ENCODE assay signal across 9 mouse cellular contexts in the genomic region with DNA sequence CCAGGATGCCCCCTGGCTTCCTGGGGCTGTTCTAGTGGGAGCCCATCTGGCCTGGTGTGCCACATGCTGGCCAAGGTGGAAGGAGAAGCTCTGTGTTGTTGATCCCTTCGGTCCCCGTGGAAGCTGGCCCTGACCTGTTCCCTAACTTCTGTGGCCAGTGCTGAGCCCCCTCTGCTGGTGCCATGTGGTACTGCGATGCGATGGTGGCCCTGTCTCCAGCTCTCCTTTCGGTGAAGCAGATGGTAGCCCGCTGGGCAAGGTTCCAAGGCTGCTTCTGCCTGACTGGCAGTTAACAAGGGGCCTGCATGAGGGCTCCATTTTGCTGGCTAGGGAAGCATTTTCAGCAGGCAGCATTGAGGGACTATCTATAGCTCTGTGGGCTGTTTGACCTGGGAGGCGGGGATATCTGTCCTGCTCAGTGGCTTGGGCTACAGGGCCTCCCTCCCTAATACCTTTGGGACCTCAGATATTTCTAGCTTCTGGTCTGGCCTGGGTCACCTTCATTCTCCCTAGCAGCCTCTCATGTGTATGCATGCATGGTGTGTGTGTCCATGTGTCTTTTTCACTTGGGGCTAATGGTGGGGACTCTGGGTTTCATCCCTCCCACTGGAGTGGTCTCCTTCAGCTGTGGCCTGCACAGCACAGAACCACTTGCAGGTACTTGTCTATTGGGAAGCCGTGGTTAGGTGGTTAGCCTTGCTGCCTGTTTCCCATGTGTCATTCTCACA. TPM values are rescaled to one million over a fixed set of nuclear protein-coding genes. Genes with fewer than 3 reads are reported as not detected.
A peak's percentile ranks its signal among the peaks of the same experiment; 100 is the strongest.
DNase-seq lines count a peak whose midpoint lies in the region; ATAC-seq lines count a peak whose summit lies in the region.
"Had no signal": no experiment of that assay in that cellular context is flagged by ENCODE, and none has a peak within 500 bp of the region (broad histone marks: within the 10 kb centered on the region; RNA-seq: fewer than 3 reads in every experiment).

No protein-coding gene starts in this region.

- peaks cover 22 to 45% of the 10 kb centered on the region in 2 experiments for H3K4me1 ChIP-seq in heart, embryonic 14.5 days (ENCODE audit: control insufficient read depth in 2 of 2, insufficient read depth in 2 of 2, low read length in 2 of 2)
- peaks cover 7% of the 10 kb centered on the region; the same call in 1 of the 2 replicates for H3K4me1 ChIP-seq in liver, embryonic 11.5 days (replicated peaks; ENCODE audit: control insufficient read depth, insufficient read depth, low read length)
- H3K4me1 ChIP-seq in stomach, embryonic 14.5 days (ENCODE audit: control insufficient read depth, insufficient read depth, low read length): peaks cover 10% of the 10 kb centered on the region

- H3K9ac ChIP-seq in heart, embryonic 14.5 days (ENCODE audit: low read length): peak overlapping the region; percentile 44; the same call in 1 of the 2 replicates
- no peak overlapping the region; the same call in 1 of the 2 replicates for H3K9ac ChIP-seq in liver, embryonic 11.5 days (ENCODE audit: low read depth, low read length)
- H3K9ac ChIP-seq in stomach, embryonic 14.5 days (replicated peaks; ENCODE audit: low read depth, low read length): no peak overlapping the region

- H3K9me3 ChIP-seq in heart, embryonic 14.5 days (ENCODE audit: control insufficient read depth, low read length): no peaks in the 10 kb centered on the region
- no peaks in the 10 kb centered on the region for H3K9me3 ChIP-seq in liver, embryonic 11.5 days (ENCODE audit: control insufficient read depth, low read length)
- H3K9me3 ChIP-seq in stomach, embryonic 14.5 days (ENCODE audit: control insufficient read depth, low read depth, low read length): no peaks in the 10 kb centered on the region

- H3K4me3 ChIP-seq in heart, embryonic 14.5 days (ENCODE audit: control insufficient read depth in 1 of 2, insufficient read depth in 1 of 2, low read depth in 1 of 2, low read length in 2 of 2): no peak overlapping the region
- H3K4me3 ChIP-seq in liver, embryonic 11.5 days (ENCODE audit: low read depth, low read length): no peak overlapping the region
- no peak overlapping the region for H3K4me3 ChIP-seq in stomach, embryonic 14.5 days (ENCODE audit: low read depth, low read length)
- H3K4me3 ChIP-seq: erythroblast, embryonic 14.5 days had no signal

- peak overlapping the region; percentile 97 to 98 for H3K27ac ChIP-seq in heart, embryonic 14.5 days (replicated peaks in 1 of 2; ENCODE audit: control insufficient read depth in 1 of 2, insufficient read depth in 1 of 2, low read depth in 2 of 2, low read length in 2 of 2)
- peak overlapping the region; percentile 22; the same call in 1 of the 2 replicates for H3K27ac ChIP-seq in liver, embryonic 11.5 days (ENCODE audit: low read depth, low read length)
- H3K27ac ChIP-seq in stomach, embryonic 14.5 days (ENCODE audit: low read length): no peak overlapping the region

- no peaks in the 10 kb centered on the region for H3K27me3 ChIP-seq in heart, embryonic 14.5 days (ENCODE audit: control insufficient read depth, insufficient read depth, low read length)
- H3K27me3 ChIP-seq in liver, embryonic 11.5 days (replicated peaks; ENCODE audit: control insufficient read depth, insufficient read depth, low read length): no peaks in the 10 kb centered on the region
- no peaks in the 10 kb centered on the region for H3K27me3 ChIP-seq in stomach, embryonic 14.5 days (ENCODE audit: control insufficient read depth, insufficient read depth, low read length)

- DNase-seq in CD4-positive, CD25-positive, alpha-beta regulatory T cell, adult 2 months (ENCODE audit: low read depth, low spot score): peak; percentile 88
- DNase-seq in brain, embryonic 18.5 days (ENCODE audit: low read depth, low spot score): peak; percentile 87
- peak; percentile 77 for DNase-seq in fibroblast of lung, adult 2 months (ENCODE audit: low read depth)
- DNase-seq in kidney, postnatal 10 days: peak; percentile 97
- peak; percentile 85 for DNase-seq in liver, embryonic 11.5 days (ENCODE audit: low spot score)
- peak; percentile 70 to 76 for DNase-seq in natural killer cell, adult 2 months (ENCODE audit: low spot score in 2 of 2)

- WGBS in heart, embryonic 14.5 days: 8% methylated on average over 8 of the region's 8 CpGs
- WGBS in liver, embryonic 11.5 days: 29% methylated on average over 8 of the region's 8 CpGs
- 25% methylated on average over 8 of the region's 8 CpGs for WGBS in stomach, embryonic 14.5 days

- peaks cover 60% of the 10 kb centered on the region for H3K36me3 ChIP-seq in heart, embryonic 14.5 days (ENCODE audit: control insufficient read depth, insufficient read depth, low read length)
- H3K36me3 ChIP-seq in liver, embryonic 11.5 days (ENCODE audit: control insufficient read depth, insufficient read depth, low read length): peaks cover 14% of the 10 kb centered on the region; the same call in 1 of the 2 replicates
- H3K36me3 ChIP-seq in stomach, embryonic 14.5 days (ENCODE audit: control insufficient read depth, insufficient read depth, low read length): peaks cover 56% of the 10 kb centered on the region

- H3K4me2 ChIP-seq in heart, embryonic 14.5 days (ENCODE audit: low read length): peak overlapping the region; percentile 23; the same call in 1 of the 2 replicates
- no peak overlapping the region for H3K4me2 ChIP-seq in liver, embryonic 11.5 days
- no peak overlapping the region for H3K4me2 ChIP-seq in stomach, embryonic 14.5 days (replicated peaks; ENCODE audit: low read depth, low read length)

- peak; percentile 80 for ATAC-seq in heart, embryonic 14.5 days (ENCODE audit: insufficient number of reproducible peaks, insufficient read depth, low FRiP score, low read depth)
- peak; percentile 69 for ATAC-seq in liver, embryonic 11.5 days (replicated peaks; ENCODE audit: low FRiP score)
- peak; percentile 71 for ATAC-seq in stomach, embryonic 14.5 days (ENCODE audit: insufficient number of reproducible peaks, insufficient read depth, low FRiP score, low read depth)

RNA-seq across cellular contexts. Expression of a gene that starts 21.0 kb away (rescaled TPM):
- 28.4 and 30.0 TPM in 2 replicates for polyA plus RNA-seq in heart, embryonic 14.5 days (2014; fragmentation: Nextera tagmentation; extraction: Ambion mirVana)
- polyA plus RNA-seq in liver, embryonic 11.5 days (2014; fragmentation: Nextera tagmentation; extraction: Ambion mirVana): 23.2 TPM in 2 replicates
- 37.5 and 40.4 TPM in 2 replicates for polyA plus RNA-seq in stomach, embryonic 14.5 days (2014; fragmentation: Nextera tagmentation; extraction: Ambion mirVana)

RNA-seq across cellular contexts. Expression of a gene that starts 29.3 kb away (rescaled TPM):
- polyA plus RNA-seq in heart, embryonic 14.5 days (2014; fragmentation: Nextera tagmentation; extraction: Ambion mirVana): 0.66 and 1.4 TPM in 2 replicates
- polyA plus RNA-seq in liver, embryonic 11.5 days (2014; fragmentation: Nextera tagmentation; extraction: Ambion mirVana): 0.05 TPM in 1 of 2 replicates, not detected in the other
- 0.77 and 2.1 TPM in 2 replicates for polyA plus RNA-seq in stomach, embryonic 14.5 days (2014; fragmentation: Nextera tagmentation; extraction: Ambion mirVana)
- polyA plus RNA-seq: erythroblast, embryonic 14.5 days had no signal

RNA-seq across cellular contexts. Expression of a gene that starts 31.7 kb away (rescaled TPM):
- not detected in 2 replicates for polyA plus RNA-seq in heart, embryonic 14.5 days (2014; fragmentation: Nextera tagmentation; extraction: Ambion mirVana)
- not detected in 2 replicates for polyA plus RNA-seq in liver, embryonic 11.5 days (2014; fragmentation: Nextera tagmentation; extraction: Ambion mirVana)
- polyA plus RNA-seq in stomach, embryonic 14.5 days (2014; fragmentation: Nextera tagmentation; extraction: Ambion mirVana): 10.2 and 14.1 TPM in 2 replicates
- polyA plus RNA-seq: erythroblast, embryonic 14.5 days had no signal

Comparison
In these comparisons a context has a peak if more than half of its experiments do, and no peak if none do; other contexts are left out.
1. RNA of a gene that starts 31.7 kb away (polyA plus RNA-seq): 10.2 to 14.1 TPM in stomach, embryonic 14.5 days; not detected in heart, embryonic 14.5 days and not detected in liver, embryonic 11.5 days; every median in the first group is over 10 times any median in the second.
2. Peak in every context shown above with its lines, with median percentiles within 50 percentile points of each other: DNase-seq and ATAC-seq.